In the genomic region with DNA sequence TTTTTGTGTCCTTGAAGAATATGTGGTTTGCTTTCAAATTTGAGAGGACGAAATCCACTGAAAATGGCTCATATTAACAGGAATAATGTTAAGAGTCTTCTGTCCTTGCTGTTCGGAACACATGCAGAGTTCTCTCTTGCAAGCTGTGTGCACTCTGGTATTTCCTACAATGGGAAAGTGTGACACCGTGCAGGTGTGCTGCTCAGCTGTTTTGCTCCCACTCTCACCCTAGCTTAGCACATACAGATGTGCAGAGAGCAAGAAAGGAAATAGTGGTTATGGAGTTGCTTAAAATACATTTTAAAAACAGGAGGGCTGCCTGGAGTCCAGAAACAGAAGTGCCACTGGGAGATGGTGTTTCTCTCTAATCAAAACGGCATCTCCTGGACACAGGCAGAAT, we compare ENCODE assay signal across 19 mouse cellular contexts. TPM values are rescaled to one million over a fixed set of nuclear protein-coding genes. Genes with fewer than 3 reads are reported as not detected.
A peak's percentile ranks its signal among the peaks of the same experiment; 100 is the strongest.
DNase-seq lines count a peak whose midpoint lies in the region; ATAC-seq and TF ChIP-seq lines count a peak whose summit lies in the region.
"Had no signal": no experiment of that assay in that cellular context is flagged by ENCODE, and none has a peak within 500 bp of the region (broad histone marks: within the 10 kb centered on the region; RNA-seq: fewer than 3 reads in every experiment).

No protein-coding gene starts in this region.

- 0 out of 2 replicates have a peak, but pooled peaks have one; percentile 57 for ATAC-seq in limb, embryonic 14.5 days (ENCODE audit: low FRiP score, low read depth)
- no peak for ATAC-seq in lung, postnatal 0 days
- ATAC-seq: CD4-positive, CD25-positive, alpha-beta regulatory T cell, adult 4 months; forebrain, embryonic 15.5 days; intestine, embryonic 15.5 days had no signal

- H3K4me3 ChIP-seq in CH12.LX (replicated peaks in 1 of 3; ENCODE audit: low read depth in 2 of 3, low read length in 2 of 3, poor library complexity in 1 of 3), result no peak overlapping the region
- H3K4me3 ChIP-seq in limb, embryonic 14.5 days (replicated peaks; ENCODE audit: low read length), result no peak overlapping the region
- H3K4me3 ChIP-seq in lung, postnatal 0 days (ENCODE audit: low read depth, low read length), result no peak overlapping the region
- H3K4me3 ChIP-seq: embryonic facial prominence, embryonic 12.5 days; forebrain, embryonic 15.5 days; heart, adult 2 months; heart, embryonic 12.5 days; hindbrain, embryonic 12.5 days; intestine, embryonic 15.5 days had no signal

- peaks cover 0 to 17% of the 10 kb centered on the region in 2 experiments; a peak in 2 of 4 replicates for H3K4me1 ChIP-seq in CH12.LX (ENCODE audit: control insufficient read depth in 1 of 2, insufficient read depth in 2 of 2)
- no peaks in the 10 kb centered on the region for H3K4me1 ChIP-seq in limb, embryonic 14.5 days (ENCODE audit: control insufficient read depth, insufficient read depth, low read length)
- no peaks in the 10 kb centered on the region for H3K4me1 ChIP-seq in lung, postnatal 0 days (ENCODE audit: insufficient read depth, low read depth, low read length)
- H3K4me1 ChIP-seq: embryonic facial prominence, embryonic 12.5 days; forebrain, embryonic 15.5 days; heart, embryonic 12.5 days; hindbrain, embryonic 12.5 days; intestine, embryonic 15.5 days had no signal

- no peaks in the 10 kb centered on the region for H3K79me2 ChIP-seq in CH12.LX (replicated peaks; ENCODE audit: control insufficient read depth, extremely low read depth, insufficient read depth, poor library complexity, severe bottlenecking)

- TF ChIP-seq EP300 in CH12.LX (IDR thresholded peaks at IDR 0.05; ENCODE audit: low read length), result no peak; the same call in 1 of the 2 replicates
- TF ChIP-seq EP300 in lung, postnatal 0 days (IDR thresholded peaks at IDR 0.05), result no peak

- no peaks in the 10 kb centered on the region for H3K9me3 ChIP-seq in CH12.LX (replicated peaks; ENCODE audit: low read length)
- no peaks in the 10 kb centered on the region for H3K9me3 ChIP-seq in limb, embryonic 14.5 days (ENCODE audit: control insufficient read depth, low read length)
- no peaks in the 10 kb centered on the region for H3K9me3 ChIP-seq in lung, postnatal 0 days (ENCODE audit: low read length)
- H3K9me3 ChIP-seq: embryonic facial prominence, embryonic 12.5 days; forebrain, embryonic 15.5 days; heart, embryonic 12.5 days; hindbrain, embryonic 12.5 days; intestine, embryonic 15.5 days had no signal

- 38% methylated on average over 4 of the region's 4 CpGs for WGBS in limb, embryonic 14.5 days
- 89% methylated on average over 4 of the region's 4 CpGs for WGBS in lung, postnatal 0 days

- H3K27me3 ChIP-seq in CH12.LX (replicated peaks), result no peaks in the 10 kb centered on the region
- H3K27me3 ChIP-seq in limb, embryonic 14.5 days (ENCODE audit: control insufficient read depth, insufficient read depth, low read length), result no peaks in the 10 kb centered on the region
- H3K27me3 ChIP-seq in lung, postnatal 0 days (replicated peaks; ENCODE audit: insufficient read depth, low read length), result no peaks in the 10 kb centered on the region
- H3K27me3 ChIP-seq: embryonic facial prominence, embryonic 12.5 days; forebrain, embryonic 15.5 days; heart, embryonic 12.5 days; hindbrain, embryonic 12.5 days; intestine, embryonic 15.5 days had no signal

- H3K27ac ChIP-seq in CH12.LX (ENCODE audit: insufficient read depth, low read depth), result no peak overlapping the region
- H3K27ac ChIP-seq in limb, embryonic 14.5 days (replicated peaks; ENCODE audit: low read depth, low read length), result no peak overlapping the region
- no peak overlapping the region for H3K27ac ChIP-seq in lung, postnatal 0 days (ENCODE audit: low read length)
- H3K27ac ChIP-seq: embryonic facial prominence, embryonic 12.5 days; forebrain, embryonic 15.5 days; heart, adult 2 months; hindbrain, embryonic 12.5 days; intestine, embryonic 15.5 days had no signal

- no peak overlapping the region for H3K4me2 ChIP-seq in CH12.LX (ENCODE audit: insufficient read depth, low read depth, poor library complexity, severe bottlenecking)
- no peak overlapping the region for H3K4me2 ChIP-seq in limb, embryonic 14.5 days (replicated peaks; ENCODE audit: low read depth, low read length, severe bottlenecking)
- H3K4me2 ChIP-seq in lung, postnatal 0 days (replicated peaks; ENCODE audit: low read depth, low read length), result no peak overlapping the region
- H3K4me2 ChIP-seq: embryonic facial prominence, embryonic 12.5 days; forebrain, embryonic 15.5 days; heart, embryonic 12.5 days; hindbrain, embryonic 12.5 days; intestine, embryonic 15.5 days had no signal

- no peak for TF ChIP-seq CTCF in CH12.LX (conservative IDR thresholded peaks at IDR 0.05 in 1 of 2, IDR thresholded peaks at IDR 0.05 in 1 of 2; ENCODE audit: low read depth in 2 of 2, low read length in 2 of 2)
- no peak for TF ChIP-seq CTCF in lung, postnatal 0 days (IDR thresholded peaks at IDR 0.05)

- dilution Hi-C loops in CH12.LX (cut with MboI; ENCODE audit: extremely low pct_ligation_motif_present, extremely low pct_unique_long_range_greater_than_20kb, low sequenced_read_pairs), result no loop called here

- TF ChIP-seq POLR2A in CH12.LX (IDR thresholded peaks at IDR 0.05; ENCODE audit: low read depth, low read length), result no peak
- no peak for TF ChIP-seq POLR2A in limb, embryonic 14.5 days (IDR thresholded peaks at IDR 0.05; ENCODE audit: borderline replicate concordance, extremely low read depth, insufficient read depth, insufficient read length)

- in situ Hi-C loops in CH12.LX (cut with MboI; ENCODE audit: low pct_ligation_motif_present, low pct_unique_long_range_greater_than_20kb, low sequenced_read_pairs), result no loop called here

- no peak for TF ChIP-seq RAD21 in CH12.LX (IDR thresholded peaks at IDR 0.05; ENCODE audit: low read depth, low read length)

- DNase-seq in CH12.LX (ENCODE audit: extremely low read depth), result peak; percentile 19
- peak; percentile 11 for DNase-seq in limb, embryonic 14.5 days (ENCODE audit: low spot score)
- DNase-seq in thymus, postnatal 0 days (ENCODE audit: low spot score), result peak; percentile 81
- peak; percentile 49 to 73 for DNase-seq in thymus, postnatal 36 days
- no peak for DNase-seq in lung, postnatal 0 days (ENCODE audit: low spot score)
- no peak for DNase-seq in ovary, postnatal 36 days (ENCODE audit: low spot score)
- DNase-seq in cerebellum, postnatal 10 days, result no peak
- DNase-seq: adrenal gland, postnatal 14 days; cerebellum, adult 18-20 months; cerebellum, adult 9-11 months; gastrocnemius, postnatal 10 days; heart, adult 2 months; heart, postnatal 36 days had no signal

- peaks cover 3 to 22% of the 10 kb centered on the region in 2 experiments for H3K36me3 ChIP-seq in CH12.LX (replicated peaks in 1 of 2; ENCODE audit: control insufficient read depth in 1 of 2, insufficient read depth in 1 of 2, low read length in 1 of 2)
- H3K36me3 ChIP-seq in limb, embryonic 14.5 days (ENCODE audit: control insufficient read depth, insufficient read depth, low read length), result no peaks in the 10 kb centered on the region
- peaks cover 6% of the 10 kb centered on the region for H3K36me3 ChIP-seq in lung, postnatal 0 days (ENCODE audit: insufficient read depth, low read length)
- H3K36me3 ChIP-seq: intestine, embryonic 15.5 days had no signal

- no peak overlapping the region for H3K9ac ChIP-seq in CH12.LX (ENCODE audit: insufficient read depth, low read depth)
- no peak overlapping the region for H3K9ac ChIP-seq in limb, embryonic 14.5 days (ENCODE audit: low read depth, low read length, severe bottlenecking)
- H3K9ac ChIP-seq in lung, postnatal 0 days (replicated peaks; ENCODE audit: low read depth), result no peak overlapping the region
- H3K9ac ChIP-seq: embryonic facial prominence, embryonic 12.5 days; forebrain, embryonic 15.5 days; heart, embryonic 12.5 days; hindbrain, embryonic 12.5 days; intestine, embryonic 15.5 days had no signal

TF ChIP-seq in CH12.LX, 34 proteins besides CTCF, POLR2A, EP300 and RAD21:
- no peak for TF ChIP-seq NRF1 (IDR thresholded peaks at IDR 0.05; ENCODE audit: low read depth, low read length)
- no peak for TF ChIP-seq SIN3A (IDR thresholded peaks at IDR 0.05; ENCODE audit: low read length)
- TF ChIP-seq CHD1 (IDR thresholded peaks at IDR 0.05; ENCODE audit: low read depth, low read length), result no peak
- no peak for TF ChIP-seq KAT2A (IDR thresholded peaks at IDR 0.05; ENCODE audit: insufficient replicate concordance, low read length)
- no peak for TF ChIP-seq MXI1 (IDR thresholded peaks at IDR 0.05; ENCODE audit: low read depth, low read length)
- TF ChIP-seq ELF1 (IDR thresholded peaks at IDR 0.05; ENCODE audit: low read depth, low read length), result no peak
- TF ChIP-seq ZKSCAN1 (IDR thresholded peaks at IDR 0.05; ENCODE audit: borderline replicate concordance, low read depth, low read length), result no peak
- TF ChIP-seq UBTF (IDR thresholded peaks at IDR 0.05; ENCODE audit: low read depth, low read length), result no peak
- TF ChIP-seq JUN (IDR thresholded peaks at IDR 0.05; ENCODE audit: insufficient read depth, low read depth, low read length), result no peak
- 0 out of 2 replicates have a peak, but pooled peaks have one; percentile 25 for TF ChIP-seq TCF12 (IDR thresholded peaks at IDR 0.05; ENCODE audit: low read depth, low read length)
- peak; percentile 73 for TF ChIP-seq ETS1 (conservative IDR thresholded peaks at IDR 0.05; ENCODE audit: low read depth, low read length)
- TF ChIP-seq IRF4 (IDR thresholded peaks at IDR 0.05; ENCODE audit: low read depth, low read length), result no peak
- TF ChIP-seq E2F4 (IDR thresholded peaks at IDR 0.05; ENCODE audit: insufficient replicate concordance, low read depth, low read length), result no peak
- TF ChIP-seq POLR2AphosphoS2 (IDR thresholded peaks at IDR 0.05; ENCODE audit: low read depth, low read length), result no peak
- no peak for TF ChIP-seq MAFK (IDR thresholded peaks at IDR 0.05; ENCODE audit: insufficient replicate concordance, low read length)
- 0 out of 2 replicates have a peak, but pooled peaks have one; percentile 46 for TF ChIP-seq MEF2A (IDR thresholded peaks at IDR 0.05; ENCODE audit: borderline replicate concordance, low read depth, low read length)
- no peak for TF ChIP-seq MAX (IDR thresholded peaks at IDR 0.05; ENCODE audit: low read length)

RNA-seq across cellular contexts. Expression of a gene that starts 59.8 kb away (rescaled TPM):
- total RNA-seq in CH12.LX (2012; rRNA removed), result 4.2 and 5.0 TPM in 2 replicates
- 7.1 and 8.2 TPM in 2 replicates for total RNA-seq in CH12.LX (2014; rRNA removed)
- polyA plus RNA-seq in CH12.LX (2012; ENCODE audit: insufficient read length, low read depth), result 4.8 and 5.2 TPM in 2 replicates
- 41.0 TPM in 2 replicates for polyA plus RNA-seq in limb, embryonic 14.5 days (2012; rRNA removed)
- polyA plus RNA-seq in limb, embryonic 14.5 days (2014; fragmentation: Nextera tagmentation; extraction: Ambion mirVana), result 38.5 and 41.0 TPM in 2 replicates
- 20.1 and 25.8 TPM in 2 replicates for polyA plus RNA-seq in thymus, postnatal 0 days (2015; fragmentation: Nextera tagmentation; extraction: Ambion mirVana)
- polyA plus RNA-seq in lung, postnatal 0 days (2015; fragmentation: Nextera tagmentation; extraction: Ambion mirVana), result 24.0 and 26.6 TPM in 2 replicates

Comparison
In these comparisons a context has a peak if more than half of its experiments do, and no peak if none do; other contexts are left out.
1. DNase-seq: peak in CH12.LX (single experiment), limb, embryonic 14.5 days (single experiment), thymus, postnatal 0 days (single experiment) and thymus, postnatal 36 days (2 of 2); none in lung, postnatal 0 days (single experiment), ovary, postnatal 36 days (single experiment) and cerebellum, postnatal 10 days (0 of 2).